12 mouse cellular contexts compared by ENCODE assay signal in the genomic region with DNA sequence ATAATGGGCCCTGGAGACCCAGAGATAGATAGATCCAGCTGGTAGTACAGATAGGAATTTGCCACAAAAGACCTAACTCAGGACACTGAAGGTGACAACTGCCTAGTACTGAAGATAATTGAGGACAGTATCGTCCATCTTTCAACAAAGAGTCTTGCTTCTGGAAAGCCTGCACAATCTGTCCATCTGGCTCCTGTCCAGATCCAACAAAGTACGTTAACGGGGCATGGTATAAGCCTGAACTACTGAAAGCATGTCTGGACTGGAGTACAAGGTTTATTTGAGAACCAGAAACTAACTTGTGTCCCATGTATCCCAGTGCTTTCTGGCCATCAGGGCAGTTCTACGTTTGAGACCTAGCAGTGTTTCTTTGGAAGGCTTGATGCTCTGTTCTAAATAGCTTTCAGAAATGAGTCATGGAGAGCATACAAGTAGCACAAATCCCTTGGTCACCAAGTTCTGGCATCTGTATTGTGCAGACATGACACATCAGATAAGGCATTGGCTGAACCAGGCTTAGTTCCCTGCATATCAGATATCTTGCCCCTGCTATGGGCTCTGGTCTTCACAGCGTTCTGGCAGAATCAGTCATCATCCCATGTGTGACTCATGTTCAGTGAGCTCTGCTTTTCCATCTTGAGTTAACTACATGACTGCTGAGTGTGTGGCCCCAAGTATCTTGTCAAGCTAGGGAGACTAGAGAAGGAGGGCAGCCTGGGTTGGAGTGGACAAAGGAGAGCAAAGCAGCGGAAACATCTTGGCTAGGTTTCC. TPM values are rescaled to one million over a fixed set of nuclear protein-coding genes. Genes with fewer than 3 reads are reported as not detected.
A peak's percentile ranks its signal among the peaks of the same experiment; 100 is the strongest.
DNase-seq lines count a peak whose midpoint lies in the region; ATAC-seq and TF ChIP-seq lines count a peak whose summit lies in the region.
"Had no signal": no experiment of that assay in that cellular context is flagged by ENCODE, and none has a peak within 500 bp of the region (broad histone marks: within the 10 kb centered on the region; RNA-seq: fewer than 3 reads in every experiment).

No protein-coding gene starts in this region.

- H3K27me3 ChIP-seq in heart, embryonic 16.5 days (ENCODE audit: control insufficient read depth, insufficient read depth, low read length) = no peaks in the 10 kb centered on the region
- H3K27me3 ChIP-seq in heart, adult 2 months (ENCODE audit: control insufficient read depth, insufficient read depth, low read length) = no peaks in the 10 kb centered on the region
- no peaks in the 10 kb centered on the region for H3K27me3 ChIP-seq in MEL (ENCODE audit: control insufficient read depth in 1 of 2, insufficient read depth in 2 of 2, low read length in 2 of 2)
- no peaks in the 10 kb centered on the region for H3K27me3 ChIP-seq in liver, embryonic 14.5 days (ENCODE audit: control insufficient read depth, insufficient read depth, low read length)
- H3K27me3 ChIP-seq in forebrain, embryonic 15.5 days = no peaks in the 10 kb centered on the region
- H3K27me3 ChIP-seq: hindbrain, embryonic 15.5 days had no signal

- intact Hi-C loops in heart, adult 2 months (cut with DNase I) = no loop called here

- H3K27ac ChIP-seq in heart, embryonic 16.5 days (ENCODE audit: low read length) = no peak overlapping the region
- H3K27ac ChIP-seq in heart, adult 2 months = no peak overlapping the region
- H3K27ac ChIP-seq in MEL (ENCODE audit: control insufficient read depth, low read depth, low read length) = no peak overlapping the region
- peak overlapping the region; percentile 17 for H3K27ac ChIP-seq in liver, embryonic 14.5 days
- no peak overlapping the region for H3K27ac ChIP-seq in forebrain, embryonic 15.5 days (replicated peaks)
- H3K27ac ChIP-seq: hindbrain, embryonic 15.5 days had no signal

- H3K9ac ChIP-seq in heart, embryonic 16.5 days (ENCODE audit: low read length) = no peak overlapping the region
- H3K9ac ChIP-seq in heart, adult 2 months (ENCODE audit: low read depth, low read length) = no peak overlapping the region
- no peak overlapping the region for H3K9ac ChIP-seq in MEL (ENCODE audit: control insufficient read depth, low read depth, low read length, poor library complexity, severe bottlenecking)
- no peak overlapping the region for H3K9ac ChIP-seq in liver, embryonic 14.5 days (replicated peaks)
- no peak overlapping the region for H3K9ac ChIP-seq in forebrain, embryonic 15.5 days (replicated peaks)
- H3K9ac ChIP-seq: hindbrain, embryonic 15.5 days had no signal

- no peak for TF ChIP-seq CTCF in heart, adult 2 months (IDR thresholded peaks at IDR 0.05)
- no peak for TF ChIP-seq CTCF in MEL (IDR thresholded peaks at IDR 0.05 in 2 of 3, conservative IDR thresholded peaks at IDR 0.05 in 1 of 3; ENCODE audit: control insufficient read depth in 1 of 3, insufficient read depth in 1 of 3, low read depth in 2 of 3, low read length in 3 of 3, poor library complexity in 1 of 3, severe bottlenecking in 1 of 3)
- TF ChIP-seq CTCF in liver, embryonic 14.5 days (IDR thresholded peaks at IDR 0.05; ENCODE audit: low read depth) = no peak

- no peak for DNase-seq in heart, adult 2 months
- peak; percentile 72 for DNase-seq in MEL (ENCODE audit: low read depth, low spot score)
- DNase-seq in brain, adult 2 months (ENCODE audit: low read depth, low spot score) = peak; percentile 74
- DNase-seq in liver, embryonic 14.5 days (ENCODE audit: low read depth in 3 of 3, low spot score in 3 of 3) = peak in 1 of 3 experiments; percentile 51
- DNase-seq in ovary, adult 18-20 months (ENCODE audit: low spot score) = no peak
- DNase-seq: gastrocnemius, postnatal 36 days; kidney, postnatal 14 days; spleen, adult 18-20 months; thymus, adult 18-20 months had no signal

- no peak for TF ChIP-seq RAD21 in MEL (IDR thresholded peaks at IDR 0.05; ENCODE audit: low read depth, low read length)

- no peak overlapping the region for H3K4me3 ChIP-seq in heart, embryonic 16.5 days (ENCODE audit: low read length)
- H3K4me3 ChIP-seq in heart, adult 2 months = no peak overlapping the region
- no peak overlapping the region for H3K4me3 ChIP-seq in MEL (ENCODE audit: control insufficient read depth in 1 of 2, insufficient read depth in 1 of 2, low read depth in 2 of 2, low read length in 2 of 2)
- H3K4me3 ChIP-seq in liver, embryonic 14.5 days (ENCODE audit: insufficient read depth in 1 of 2, low read depth in 2 of 2, low read length in 2 of 2) = no peak overlapping the region
- no peak overlapping the region for H3K4me3 ChIP-seq in forebrain, embryonic 15.5 days
- H3K4me3 ChIP-seq: hindbrain, embryonic 15.5 days had no signal

- no peak for TF ChIP-seq EP300 in heart, adult 2 months (IDR thresholded peaks at IDR 0.05; ENCODE audit: insufficient read depth, low read depth, low read length)
- no peak for TF ChIP-seq EP300 in MEL (IDR thresholded peaks at IDR 0.05; ENCODE audit: low read depth in 1 of 2, low read length in 2 of 2)
- TF ChIP-seq EP300 in liver, embryonic 14.5 days (IDR thresholded peaks at IDR 0.05; ENCODE audit: low read depth) = no peak

- H3K79me2 ChIP-seq in heart, adult 2 months (replicated peaks; ENCODE audit: control insufficient read depth, insufficient read depth, low read length) = no peaks in the 10 kb centered on the region
- no peaks in the 10 kb centered on the region for H3K79me2 ChIP-seq in MEL (ENCODE audit: control insufficient read depth, insufficient read depth, low read length, poor library complexity)

- no peaks in the 10 kb centered on the region for H3K9me3 ChIP-seq in heart, embryonic 16.5 days (replicated peaks; ENCODE audit: control insufficient read depth, low read length)
- H3K9me3 ChIP-seq in MEL (replicated peaks; ENCODE audit: insufficient read depth, low read length) = no peaks in the 10 kb centered on the region
- H3K9me3 ChIP-seq in liver, embryonic 14.5 days (ENCODE audit: control insufficient read depth, low read length) = no peaks in the 10 kb centered on the region; the same call in 1 of the 2 replicates
- H3K9me3 ChIP-seq in forebrain, embryonic 15.5 days = no peaks in the 10 kb centered on the region
- H3K9me3 ChIP-seq: hindbrain, embryonic 15.5 days had no signal

- peaks cover 8% of the 10 kb centered on the region for H3K36me3 ChIP-seq in heart, embryonic 16.5 days (ENCODE audit: control insufficient read depth, insufficient read depth)
- H3K36me3 ChIP-seq in heart, adult 2 months (ENCODE audit: control insufficient read depth, insufficient read depth, low read length) = no peaks in the 10 kb centered on the region
- H3K36me3 ChIP-seq in MEL (ENCODE audit: control insufficient read depth in 1 of 2, insufficient read depth in 2 of 2, low read length in 2 of 2) = peaks cover 0 to 24% of the 10 kb centered on the region in 2 experiments; a peak in 2 of 4 replicates
- H3K36me3 ChIP-seq in liver, embryonic 14.5 days (replicated peaks; ENCODE audit: control insufficient read depth, insufficient read depth, low read depth) = peaks cover 10% of the 10 kb centered on the region
- H3K36me3 ChIP-seq in forebrain, embryonic 15.5 days = peaks cover 34% of the 10 kb centered on the region

- ATAC-seq in heart, embryonic 16.5 days (replicated peaks; ENCODE audit: extremely low read depth, insufficient read depth, low FRiP score) = 0 out of 2 replicates have a peak, but pooled peaks have one; percentile 39
- ATAC-seq in liver, embryonic 14.5 days (ENCODE audit: insufficient read depth) = no peak
- ATAC-seq in forebrain, embryonic 15.5 days (replicated peaks) = no peak

- H3K4me2 ChIP-seq in heart, embryonic 16.5 days (ENCODE audit: low read depth, low read length) = no peak overlapping the region
- no peak overlapping the region for H3K4me2 ChIP-seq in liver, embryonic 14.5 days (ENCODE audit: low read depth)
- H3K4me2 ChIP-seq in forebrain, embryonic 15.5 days (replicated peaks) = no peak overlapping the region
- H3K4me2 ChIP-seq: hindbrain, embryonic 15.5 days had no signal

- WGBS in heart, embryonic 16.5 days = 48% methylated on average over 6 of the region's 6 CpGs
- WGBS in heart, adult 2 months = 59% methylated on average over 6 of the region's 6 CpGs
- WGBS in liver, embryonic 14.5 days (ENCODE audit: insufficient replicate concordance) = 64% methylated on average over 6 of the region's 6 CpGs
- 68% methylated on average over 6 of the region's 6 CpGs for WGBS in forebrain, embryonic 15.5 days

- peaks cover 25% of the 10 kb centered on the region for H3K4me1 ChIP-seq in heart, embryonic 16.5 days (ENCODE audit: control insufficient read depth, insufficient read depth, low read length)
- H3K4me1 ChIP-seq in heart, adult 2 months (ENCODE audit: control insufficient read depth, insufficient read depth, low read length) = peaks cover 3% of the 10 kb centered on the region
- H3K4me1 ChIP-seq in MEL (ENCODE audit: control insufficient read depth in 1 of 2, insufficient read depth in 2 of 2, low read length in 2 of 2) = peaks cover 15 to 39% of the 10 kb centered on the region in 2 experiments
- H3K4me1 ChIP-seq in liver, embryonic 14.5 days (replicated peaks; ENCODE audit: control insufficient read depth in 2 of 2, insufficient read depth in 2 of 2, low read length in 1 of 2) = peaks cover 49 to 59% of the 10 kb centered on the region in 2 experiments
- peaks cover 4% of the 10 kb centered on the region; the same call in 1 of the 2 replicates for H3K4me1 ChIP-seq in forebrain, embryonic 15.5 days
- H3K4me1 ChIP-seq: hindbrain, embryonic 15.5 days had no signal

- TF ChIP-seq POLR2A in heart, adult 2 months (IDR thresholded peaks at IDR 0.05; ENCODE audit: insufficient read depth, low read depth, low read length) = no peak
- no peak for TF ChIP-seq POLR2A in MEL (IDR thresholded peaks at IDR 0.05; ENCODE audit: control insufficient read depth in 1 of 2, insufficient read depth in 1 of 2, low read depth in 1 of 2, low read length in 2 of 2, poor library complexity in 1 of 2)

TF ChIP-seq in MEL, 35 proteins besides CTCF, POLR2A, EP300 and RAD21 (continues in another document):
- no peak for TF ChIP-seq ZKSCAN1 (IDR thresholded peaks at IDR 0.05; ENCODE audit: low read depth, low read length)
- peak; percentile 87 for TF ChIP-seq GATA1 (IDR thresholded peaks at IDR 0.05; ENCODE audit: low read depth, low read length)
- TF ChIP-seq MYC (IDR thresholded peaks at IDR 0.05; ENCODE audit: low read depth, low read length) = no peak
- no peak for TF ChIP-seq GABPA (IDR thresholded peaks at IDR 0.05; ENCODE audit: low read depth, low read length)
- TF ChIP-seq NELFE (IDR thresholded peaks at IDR 0.05; ENCODE audit: low read depth, low read length) = no peak
- no peak for TF ChIP-seq TBP (IDR thresholded peaks at IDR 0.05; ENCODE audit: low read depth, low read length)

RNA-seq across cellular contexts. Expression of gene Relt, which starts 23.4 kb away (rescaled TPM):
- polyA plus RNA-seq in heart, embryonic 16.5 days (2015; fragmentation: Nextera tagmentation; extraction: Ambion mirVana) = 4.7 and 5.0 TPM in 2 replicates
- 1 to 10 TPM; 4.6 to 5.5 TPM for total RNA-seq in heart, adult 2 months (2021)
- 6.4 and 7.2 TPM in 2 replicates for polyA plus RNA-seq in heart, adult 2 months (2012; rRNA removed)
- total RNA-seq in MEL (2012; rRNA removed) = 26.0 and 37.1 TPM in 2 replicates
- 10 to 100 TPM in 1 of 2 experiments, not detected in 1; 29.6 TPM for polyA plus RNA-seq in MEL (2012; ENCODE audit: insufficient read depth in 1 of 2, insufficient read length in 2 of 2, low read depth in 1 of 2, low replicate concordance in 2 of 2, missing spikeins in 1 of 2)
- 12.2 and 17.2 TPM in 2 replicates for polyA plus RNA-seq in liver, embryonic 14.5 days (2012; rRNA removed)
- polyA plus RNA-seq in liver, embryonic 14.5 days (2014; fragmentation: Nextera tagmentation; extraction: Ambion mirVana) = 11.7 and 14.7 TPM in 2 replicates
- polyA plus RNA-seq in forebrain, embryonic 15.5 days (2015; fragmentation: Nextera tagmentation; extraction: Ambion mirVana) = 3.8 and 4.3 TPM in 2 replicates

Comparison
In these comparisons a context has a peak if more than half of its experiments do, and no peak if none do; other contexts are left out.
1. DNase-seq: peak in MEL (single experiment) and brain, adult 2 months (single experiment); none in heart, adult 2 months (0 of 2) and ovary, adult 18-20 months (single experiment).